Mouse (Mus musculus) intestine, embryonic 16.5 days (tissue): ENCODE results near the gene Rgs14. TPM values are rescaled to one million over a fixed set of nuclear protein-coding genes. Genes with fewer than 3 reads are reported as not detected.
A peak's percentile ranks its signal among the peaks of the same experiment; 100 is the strongest.

Experiments
- ATAC-seq: fragments of 200-750 bp; cut with Nextera tagmentation; 2 replicates; pipeline ENCODE4 v1.8.0; 2017; ENCODE audit warnings: moderate TSS enrichment, moderate library complexity
- H3K27ac ChIP-seq: fragments of 300-500 bp; sonication (generic); 2 replicates; pipeline ENCODE4 v1.5.1; 2014; ENCODE audit warnings: mild to moderate bottlenecking, low read length
- H3K27me3 ChIP-seq: fragments of 300-500 bp; sonication (generic); replicated peaks from 2 replicates; pipeline ENCODE4 v1.6.1; 2014; ENCODE audit warnings: low read length, control low read depth, mixed read lengths; ENCODE audit not compliant: control insufficient read depth, insufficient read depth
- H3K36me3 ChIP-seq: fragments of 300-500 bp; sonication (generic); 2 replicates; pipeline ENCODE4 v1.6.1; 2014; ENCODE audit warnings: low read length, control low read depth; ENCODE audit not compliant: control insufficient read depth, insufficient read depth
- H3K4me1 ChIP-seq: fragments of 300-500 bp; sonication (generic); 2 replicates; pipeline ENCODE4 v1.6.1; 2014; ENCODE audit warnings: low read length, control low read depth, mixed read lengths; ENCODE audit not compliant: control insufficient read depth, insufficient read depth
- H3K4me2 ChIP-seq: fragments of 300-500 bp; sonication (generic); 2 replicates; pipeline ENCODE4 v1.6.1; 2014; ENCODE audit warnings: low read depth, low read length, control low read depth
- H3K4me3 ChIP-seq: fragments of 300-500 bp; sonication (generic); 2 replicates; pipeline ENCODE4 v1.5.1; 2014; ENCODE audit warnings: mild to moderate bottlenecking, low read length
- H3K9ac ChIP-seq: fragments of 300-500 bp; sonication (generic); 2 replicates; pipeline ENCODE4 v1.6.1; 2014; ENCODE audit warnings: low read depth, low read length
- H3K9me3 ChIP-seq: fragments of 300-500 bp; sonication (generic); 2 replicates; pipeline ENCODE4 v1.6.1; 2016; ENCODE audit warnings: low read length, control low read depth; ENCODE audit not compliant: control insufficient read depth
- WGBS: fragments of 180-500 bp; shearing (Covaris S2); extraction: QIAGEN DNeasy Blood & Tissue Kit; methylation state at CpG from one replicate; pipeline ENCODE4 v1.1.7; 2014; 5-methylcytosine and 5-hydroxymethylcytosine counted together
- polyA plus RNA-seq: library from polyadenylated mRNA; unstranded; fragments of >200 nt; fragmentation: Nextera tagmentation; extraction: Ambion mirVana; gene quantifications from 2 replicates; pipeline ENCODE4 v1.2.1, GENCODE M21; 2015

The Rgs14 gene
- polyA plus RNA-seq, 1 experiment from 2014 or later = 0.93 TPM

DNA sequence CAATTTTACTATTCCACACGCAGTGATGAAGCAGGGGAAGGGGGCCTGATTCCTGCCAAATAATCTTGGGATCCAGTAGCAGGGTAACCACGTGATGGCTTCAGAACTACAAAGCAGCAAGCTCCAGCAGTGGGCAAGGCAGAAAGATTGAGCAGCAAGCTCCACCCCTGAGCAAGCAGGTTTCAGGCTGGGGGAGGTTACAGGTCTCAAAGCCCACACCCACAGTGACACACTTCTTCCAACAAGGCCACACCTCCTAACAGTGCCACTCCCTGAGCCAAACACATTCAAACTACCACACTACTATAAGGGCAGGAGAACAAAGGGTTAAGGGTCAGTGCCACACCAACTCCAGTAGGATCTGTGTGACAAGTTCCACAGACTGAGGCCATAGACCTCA, 30.3 kb upstream of the Rgs14 start:
- no peaks in the 10 kb centered on the region for H3K9me3 ChIP-seq
- H3K4me3 ChIP-seq = no peak overlapping the region
- no peak overlapping the region for H3K9ac ChIP-seq
- WGBS = 42% methylated on average over 2 of the region's 2 CpGs
- no peaks in the 10 kb centered on the region; the same call in 1 of the 2 replicates for H3K36me3 ChIP-seq
- no peaks in the 10 kb centered on the region for H3K27me3 ChIP-seq
- H3K4me2 ChIP-seq = no peak overlapping the region
- no peak overlapping the region for H3K27ac ChIP-seq
- peak; percentile 91 for ATAC-seq
- H3K4me1 ChIP-seq = no peaks in the 10 kb centered on the region

DNA sequence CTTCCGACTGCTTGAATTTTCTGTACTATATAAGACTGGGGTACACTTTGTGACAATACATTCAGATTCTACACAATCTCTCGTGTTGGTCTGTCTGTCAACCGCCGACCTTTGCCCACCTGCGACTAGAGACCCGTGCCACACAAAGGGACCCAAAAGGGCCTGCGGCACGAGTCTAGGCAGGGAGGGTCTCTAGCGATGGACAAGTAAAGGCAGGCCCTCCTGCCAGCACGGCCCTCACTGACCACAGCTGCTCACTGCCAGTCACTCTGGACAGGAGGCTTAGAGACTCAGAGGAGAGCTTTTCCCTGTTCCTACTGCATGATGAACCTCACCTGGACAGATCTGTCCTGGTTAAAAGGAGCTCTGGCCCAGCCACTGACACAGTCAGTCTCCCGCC, 27.1 kb upstream of the Rgs14 start:
- no peak for ATAC-seq
- H3K9me3 ChIP-seq = no peaks in the 10 kb centered on the region
- H3K4me1 ChIP-seq = no peaks in the 10 kb centered on the region
- no peak overlapping the region for H3K27ac ChIP-seq
- WGBS = 37% methylated on average over 11 of the region's 11 CpGs
- no peak overlapping the region for H3K4me3 ChIP-seq
- no peak overlapping the region for H3K9ac ChIP-seq
- no peaks in the 10 kb centered on the region for H3K27me3 ChIP-seq
- H3K4me2 ChIP-seq = no peak overlapping the region
- H3K36me3 ChIP-seq = peaks cover 19% of the 10 kb centered on the region

DNA sequence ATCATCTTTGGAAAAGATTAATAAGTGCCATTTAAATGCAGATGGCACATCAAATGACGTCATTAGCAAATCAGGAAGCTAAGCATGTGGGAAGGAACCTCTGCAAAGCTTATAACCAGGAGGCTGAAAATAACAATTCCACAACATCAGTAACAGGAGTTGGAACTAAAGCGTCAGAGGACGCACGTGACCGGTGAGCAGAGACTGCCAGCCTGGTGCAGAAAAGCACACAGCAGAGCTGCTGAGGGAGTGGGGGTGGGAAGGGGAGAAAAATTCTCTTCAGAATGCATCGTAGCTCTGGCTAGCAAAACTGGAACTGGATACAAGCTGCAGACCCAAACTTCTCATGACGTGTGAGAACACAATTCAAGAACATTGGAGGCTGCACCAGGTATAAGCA, 25.2 kb upstream of the Rgs14 start:
- H3K4me1 ChIP-seq = no peaks in the 10 kb centered on the region
- no peaks in the 10 kb centered on the region for H3K9me3 ChIP-seq
- H3K36me3 ChIP-seq = peaks cover 34% of the 10 kb centered on the region
- no peak for ATAC-seq
- no peak overlapping the region for H3K9ac ChIP-seq
- H3K4me2 ChIP-seq = no peak overlapping the region
- no peak overlapping the region for H3K4me3 ChIP-seq
- 82% methylated on average over 7 of the region's 7 CpGs for WGBS
- no peaks in the 10 kb centered on the region for H3K27me3 ChIP-seq
- no peak overlapping the region for H3K27ac ChIP-seq

DNA sequence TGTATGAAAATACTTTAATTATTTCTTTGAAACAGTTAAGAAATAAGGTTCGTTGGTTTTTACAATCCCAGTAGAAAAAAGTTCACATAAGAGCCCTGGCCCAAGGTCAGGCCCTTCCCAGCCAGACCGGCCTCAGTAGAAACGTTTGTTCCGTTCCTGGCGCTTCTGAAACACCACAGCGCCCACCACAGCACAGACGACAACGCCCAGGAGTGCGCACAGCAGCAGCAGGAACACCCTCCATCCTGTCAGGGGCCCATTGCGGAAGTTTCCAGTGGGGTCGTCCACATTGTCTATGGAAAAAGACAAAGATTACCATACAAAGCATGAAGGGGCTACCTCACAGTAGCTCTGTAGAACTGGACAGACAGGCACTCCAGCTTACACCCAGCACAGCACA, 22.8 kb upstream of the Rgs14 start:
- ATAC-seq = no peak
- H3K36me3 ChIP-seq = peaks cover 46% of the 10 kb centered on the region
- H3K4me3 ChIP-seq = no peak overlapping the region
- 83% methylated on average over 11 of the region's 11 CpGs for WGBS
- H3K4me1 ChIP-seq = no peaks in the 10 kb centered on the region
- no peak overlapping the region for H3K9ac ChIP-seq
- H3K9me3 ChIP-seq = no peaks in the 10 kb centered on the region
- H3K4me2 ChIP-seq = no peak overlapping the region
- no peak overlapping the region for H3K27ac ChIP-seq
- no peaks in the 10 kb centered on the region for H3K27me3 ChIP-seq

DNA sequence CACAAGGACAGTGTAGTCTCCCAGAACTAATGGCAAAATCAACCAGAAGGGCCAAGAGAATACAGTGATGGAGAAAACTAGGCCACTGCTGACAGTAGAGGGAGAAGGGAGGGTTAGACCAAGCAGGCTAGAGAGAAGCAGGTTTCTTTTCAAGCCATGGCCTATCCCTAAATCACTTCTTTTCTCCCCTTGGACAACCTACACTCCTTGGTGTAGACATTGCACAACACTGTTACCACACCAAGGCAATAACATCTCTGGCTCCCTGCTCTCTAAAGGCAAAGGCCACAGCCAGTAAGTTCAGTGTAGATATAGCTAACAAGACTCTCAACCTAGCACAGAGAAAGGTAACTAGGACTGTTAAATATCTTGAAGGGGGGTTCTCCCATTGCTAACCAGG, 8.4 kb upstream of the Rgs14 start:
- H3K27me3 ChIP-seq = no peaks in the 10 kb centered on the region
- no peak for ATAC-seq
- H3K27ac ChIP-seq = no peak overlapping the region
- H3K9me3 ChIP-seq = no peaks in the 10 kb centered on the region
- peak overlapping the region; percentile 89 for H3K9ac ChIP-seq
- H3K4me2 ChIP-seq = peak overlapping the region; percentile 77
- H3K36me3 ChIP-seq = peaks cover 9% of the 10 kb centered on the region; the same call in 1 of the 2 replicates
- peak overlapping the region; percentile 84 for H3K4me3 ChIP-seq
- peaks cover 11% of the 10 kb centered on the region for H3K4me1 ChIP-seq

DNA sequence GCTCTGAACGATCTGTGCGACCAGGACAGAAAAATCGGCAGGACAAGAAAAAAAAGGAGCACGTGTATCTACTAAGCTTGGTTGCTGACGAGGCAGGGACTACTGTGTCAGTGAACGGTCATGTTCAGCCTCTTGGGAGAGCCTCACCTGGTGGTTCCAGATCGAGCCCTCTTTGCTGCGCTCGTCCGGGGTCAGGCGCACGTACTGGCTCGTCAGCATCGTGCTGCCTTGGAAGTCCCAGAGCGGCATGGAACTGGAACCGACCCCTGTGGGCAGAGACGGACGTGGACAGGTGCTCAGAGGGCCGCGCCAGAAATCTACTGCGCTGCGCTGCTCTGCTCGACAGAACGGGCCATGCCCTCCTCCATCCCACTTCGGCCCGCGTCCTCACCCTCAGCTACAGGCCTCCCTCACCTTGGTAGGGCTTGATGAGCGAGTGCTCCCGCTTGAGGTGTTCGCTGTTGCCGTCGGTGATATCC, 7.5 kb upstream of the Rgs14 start:
- Histone ChIP-seq H3K27ac (peak overlapping the region; percentile 95), H3K27me3 (no peaks in the 10 kb centered on the region), H3K36me3 (0 out of 2 replicates have a peak, but pooled peaks cover 7% of the 10 kb centered on the region), H3K4me1 (peaks cover 11% of the 10 kb centered on the region), H3K4me2 (peak overlapping the region; percentile 77), H3K9me3 (no peaks in the 10 kb centered on the region), H3K9ac (peak overlapping the region; percentile 89), H3K4me3 (peak overlapping the region; percentile 84)
- 1% methylated on average over 32 of the region's 32 CpGs for WGBS
- ATAC-seq = peak; percentile 39

DNA sequence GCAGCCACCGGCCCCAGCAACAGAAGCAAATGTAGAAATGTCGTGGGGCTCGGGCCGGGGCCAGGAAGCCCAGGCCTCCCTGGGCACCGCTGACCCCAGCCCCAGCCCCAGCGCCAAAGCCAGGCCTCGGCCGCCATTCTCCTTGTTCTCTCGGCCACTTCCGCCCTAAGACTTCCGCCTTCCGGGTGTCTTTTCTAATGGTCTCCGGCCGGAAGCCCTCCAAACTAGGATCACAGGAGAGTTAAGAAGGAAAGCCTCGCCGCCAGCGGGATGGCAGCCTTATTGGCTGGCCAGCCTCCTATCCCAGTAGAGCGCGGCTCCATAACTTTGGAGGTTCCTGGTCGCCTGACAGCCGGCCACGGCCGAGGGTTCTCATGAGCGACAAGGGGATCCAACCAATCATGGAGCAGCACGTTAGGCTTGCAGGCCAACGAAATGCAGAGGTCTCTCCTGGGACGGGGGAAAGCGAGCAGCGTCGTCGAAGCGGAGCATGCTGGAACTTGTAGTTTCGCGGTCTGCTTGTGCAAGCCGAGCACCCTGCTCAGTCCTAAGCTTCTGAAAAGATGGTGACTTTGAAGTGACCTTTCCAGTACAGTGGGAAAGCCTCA, 7.0 kb upstream of the Rgs14 start, which contains the start of gene Lman2:
TSS of gene Lman2 (minus strand) at position 331 of the 608 bp plus-strand sequence.
- no peaks in the 10 kb centered on the region for H3K9me3 ChIP-seq
- peak within 1 kb of the TSS; percentile 89 for H3K9ac ChIP-seq
- ATAC-seq = peak; percentile 98
- peak within 1 kb of the TSS; percentile 77 for H3K4me2 ChIP-seq
- H3K27me3 ChIP-seq = no peaks in the 10 kb centered on the region
- peak within 1 kb of the TSS; percentile 84 for H3K4me3 ChIP-seq
- 0 out of 2 replicates have a peak, but pooled peaks cover 5% of the 10 kb centered on the region for H3K36me3 ChIP-seq
- under 1% methylated on average over 35 of the region's 35 CpGs for WGBS
- peak within 1 kb of the TSS; percentile 95 for H3K27ac ChIP-seq
- H3K4me1 ChIP-seq = peaks cover 11% of the 10 kb centered on the region

DNA sequence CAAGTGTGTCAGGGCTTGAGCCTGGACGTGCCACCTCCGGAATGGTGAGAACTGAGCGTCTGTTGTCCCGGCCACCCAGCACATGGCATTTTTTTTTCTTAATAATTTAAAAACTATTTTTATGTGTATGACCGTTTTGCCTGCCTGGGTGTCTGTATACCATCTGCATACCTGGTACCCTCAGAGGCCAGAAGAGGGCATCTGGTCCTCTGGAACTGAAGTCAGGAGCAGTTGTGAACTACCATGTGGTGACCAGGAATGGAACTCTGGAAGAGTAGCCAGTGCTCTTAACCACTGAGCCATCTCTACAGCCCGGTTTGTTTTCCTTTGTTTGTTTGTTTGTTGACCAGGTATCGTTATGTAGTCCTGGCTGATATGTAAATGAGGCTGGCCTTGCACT, 1.1 kb upstream of the Rgs14 start:
- Histone ChIP-seq H3K27me3 (no peaks in the 10 kb centered on the region; the same call in 1 of the 2 replicates), H3K36me3 (no peaks in the 10 kb centered on the region), H3K4me1 (no peaks in the 10 kb centered on the region; the same call in 1 of the 2 replicates), H3K9me3 (no peaks in the 10 kb centered on the region), H3K4me2 (no peak overlapping the region), H3K4me3 (no peak overlapping the region), H3K27ac (no peak overlapping the region), H3K9ac (no peak overlapping the region)
- WGBS = 75% methylated on average over 7 of the region's 7 CpGs
- no peak for ATAC-seq

DNA sequence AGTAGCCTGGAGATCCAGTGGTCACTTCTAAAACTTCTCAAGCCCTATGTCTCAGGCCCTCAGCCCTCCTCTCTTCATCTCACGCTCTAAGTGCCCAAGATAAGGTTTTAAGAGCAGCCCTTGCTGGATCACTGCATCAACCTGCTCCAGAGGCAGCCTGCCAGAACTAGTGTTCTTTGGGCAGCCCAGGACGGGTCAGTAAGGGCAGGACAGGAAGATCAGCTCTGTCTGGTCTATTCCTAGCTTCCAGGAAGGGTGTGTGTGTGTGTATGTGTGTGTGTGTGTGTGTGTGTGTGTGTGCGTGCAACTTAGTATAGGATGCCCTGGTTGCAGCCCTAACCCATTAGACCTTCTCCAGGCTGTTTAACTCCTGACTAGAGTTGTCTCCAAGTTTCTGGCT, 702 bp downstream of the Rgs14 start:
- peaks cover 8% of the 10 kb centered on the region for H3K4me1 ChIP-seq
- H3K4me2 ChIP-seq = no peak overlapping the region

More for the DNA sequence above, 702 bp downstream of the Rgs14 start:
- no peaks in the 10 kb centered on the region for H3K36me3 ChIP-seq
- H3K9ac ChIP-seq = no peak overlapping the region
- 0 out of 2 replicates have a peak overlapping the region, but pooled peaks have one; percentile 0 for H3K4me3 ChIP-seq
- no peaks in the 10 kb centered on the region for H3K9me3 ChIP-seq
- H3K27me3 ChIP-seq = no peaks in the 10 kb centered on the region; the same call in none of the 2 replicates
- no peak for ATAC-seq
- 59% methylated on average over 3 of the region's 3 CpGs for WGBS
- no peak overlapping the region for H3K27ac ChIP-seq
